Mouse (Mus musculus) MEL (cell line): Measurements from ENCODE around the gene Zfp513. TPM values are rescaled to one million over a fixed set of nuclear protein-coding genes. Genes with fewer than 3 reads are reported as not detected.

ENCODE experiments used
- DNase-seq: peaks from one replicate; pipeline ENCODE4 v3.0.0; 2011; ENCODE audit warnings: low read depth, low spot score
- H3K27ac ChIP-seq: 2 replicates; pipeline ENCODE4 v1.5.1; 2012; ENCODE audit warnings: low read depth, mild to moderate bottlenecking, control low read depth, low read length, moderate library complexity; ENCODE audit not compliant: control insufficient read depth
- H3K27me3 ChIP-seq, 2 experiments: fragments of 150-350 bp in 1 of 2; sonication (generic) in 1 of 2; 2 replicates each; pipeline ENCODE4 v1.6.1; 2012; ENCODE audit warnings: low read length in 2 of 2, mild to moderate bottlenecking in 2 of 2, improper control_type of control experiment in 1 of 2, moderate library complexity in 1 of 2; ENCODE audit not compliant: insufficient read depth in 2 of 2, control insufficient read depth in 1 of 2
- H3K36me3 ChIP-seq, 2 experiments: 2 replicates each; pipeline ENCODE4 v1.6.1; 2012 to 2014; ENCODE audit warnings: low read length in 2 of 2, improper control_type of control experiment in 1 of 2, inconsistent platforms in 1 of 2, mild to moderate bottlenecking in 1 of 2; ENCODE audit not compliant: insufficient read depth in 2 of 2, control insufficient read depth in 1 of 2
- H3K4me1 ChIP-seq, 2 experiments: fragments of 150-350 bp in 1 of 2; sonication (generic) in 1 of 2; 2 replicates each; pipeline ENCODE4 v1.6.1; 2012; ENCODE audit warnings: low read length in 2 of 2, improper control_type of control experiment in 1 of 2, mild to moderate bottlenecking in 1 of 2; ENCODE audit not compliant: insufficient read depth in 2 of 2, control insufficient read depth in 1 of 2
- H3K4me3 ChIP-seq, 2 experiments: fragments of 150-350 bp in 1 of 2; sonication (generic) in 1 of 2; 2 replicates each; pipeline ENCODE4 v1.5.1; 2012; ENCODE audit warnings: low read depth in 2 of 2, low read length in 2 of 2, mild to moderate bottlenecking in 2 of 2, moderate library complexity in 2 of 2, control low read depth in 1 of 2, improper control_type of control experiment in 1 of 2; ENCODE audit not compliant: control insufficient read depth in 1 of 2, insufficient read depth in 1 of 2
- H3K79me2 ChIP-seq: 2 replicates; pipeline ENCODE4 v1.6.1; 2012; ENCODE audit warnings: mild to moderate bottlenecking, low read length, moderate library complexity; ENCODE audit not compliant: control insufficient read depth, poor library complexity, insufficient read depth
- H3K9ac ChIP-seq: 2 replicates; pipeline ENCODE4 v1.6.1; 2012; ENCODE audit warnings: low read depth, mild to moderate bottlenecking, control low read depth, low read length, moderate library complexity; ENCODE audit not compliant: control insufficient read depth, poor library complexity, severe bottlenecking
- H3K9me3 ChIP-seq: fragments of 150-350 bp; sonication (generic); replicated peaks from 2 replicates; pipeline ENCODE4 v1.6.1; 2012; ENCODE audit warnings: mild to moderate bottlenecking, low read length, improper control_type of control experiment, moderate library complexity; ENCODE audit not compliant: insufficient read depth
- MAZ ChIP-seq: IDR thresholded peaks from 2 replicates; pipeline ENCODE4 v1.6.1; 2012; ENCODE audit warnings: low read depth, mild to moderate bottlenecking, inconsistent platforms, low read length, improper control_type of control experiment
- MYC ChIP-seq: IDR thresholded peaks from 2 replicates; pipeline ENCODE4 v1.6.1; 2011; ENCODE audit warnings: low read depth, mild to moderate bottlenecking, low read length, improper control_type of control experiment, moderate library complexity
- NELFE ChIP-seq: IDR thresholded peaks from 2 replicates; pipeline ENCODE4 v1.6.1; 2011; ENCODE audit warnings: low read depth, low read length, improper control_type of control experiment
- RAD21 ChIP-seq: IDR thresholded peaks from 2 replicates; pipeline ENCODE4 v1.6.1; 2011; ENCODE audit warnings: mild to moderate bottlenecking, low read depth, low read length, improper control_type of control experiment
- polyA plus RNA-seq, 2 experiments: library from polyadenylated mRNA; stranded (reverse) in 1 of 2; unstranded in 1 of 2; fragments of >175 nt in 1 of 2; fragments of >200 nt in 1 of 2; gene quantifications; 2 replicates each; pipeline versions ENCODE4 v1.2.1 to v1.2.4; 2012; ENCODE audit warnings: low replicate concordance in 2 of 2, low read depth in 1 of 2; ENCODE audit not compliant: insufficient read length in 2 of 2, insufficient read depth in 1 of 2, missing spikeins in 1 of 2
- total RNA-seq: library from RNA; depleted of rRNA; stranded (reverse); fragments of 300-350 nt; gene quantifications from 2 replicates; pipeline ENCODE4 v1.2.3, GENCODE M21; 2012; rRNA removed

The Zfp513 gene
- total and polyA plus RNA-seq, 3 experiments: 7.0 to 15.2 TPM; not detected in 1

DNA sequence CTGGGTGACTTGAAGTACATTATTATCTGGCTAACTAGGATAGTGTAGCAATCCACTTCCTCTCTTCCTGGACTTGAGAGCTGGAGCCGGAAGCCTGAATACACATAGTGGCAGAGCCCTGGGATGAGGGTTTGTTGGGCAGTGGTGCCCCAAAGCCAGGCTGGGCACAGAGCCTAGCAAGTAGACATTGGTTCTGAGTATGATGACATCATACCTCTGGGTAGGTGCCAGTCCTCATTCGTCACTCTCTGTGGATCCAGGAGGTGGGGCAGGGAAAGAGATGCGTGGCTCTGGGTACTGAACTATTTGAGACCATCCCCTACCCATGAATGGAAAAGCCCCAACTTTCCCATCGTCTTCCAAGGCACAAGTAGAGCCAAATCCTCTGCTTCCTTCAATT lies 52.3 kb downstream of the Zfp513 start:
- no peak for DNase-seq
- H3K9me3 ChIP-seq: no peaks in the 10 kb centered on the region
- H3K4me1 ChIP-seq: no peaks in the 10 kb centered on the region; a peak in 1 of 4 replicates
- H3K9ac ChIP-seq: no peak overlapping the region
- H3K79me2 ChIP-seq: no peaks in the 10 kb centered on the region; the same call in 1 of the 2 replicates
- H3K27me3 ChIP-seq: no peaks in the 10 kb centered on the region
- H3K27ac ChIP-seq: no peak overlapping the region
- no peak for TF ChIP-seq MYC
- no peak for TF ChIP-seq RAD21
- no peak for TF ChIP-seq NELFE
- no peak for TF ChIP-seq MAZ
- H3K36me3 ChIP-seq: no peaks in the 10 kb centered on the region
- H3K4me3 ChIP-seq: no peak overlapping the region

Other genes starting within 250 kb of the Zfp513 start
- 141 and 143 TPM in 2 replicates for gene Preb, start 241.9 kb downstream of the Zfp513 start, total RNA-seq
- 100 to 1,000 TPM in 1 of 2 experiments, not detected in 1; 247 TPM for gene Preb, start 241.9 kb downstream of the Zfp513 start, polyA plus RNA-seq
- gene Tcf23, start 233.6 kb downstream of the Zfp513 start, total RNA-seq: 0.03 and 0.08 TPM in 2 replicates
- gene Tcf23, start 233.6 kb downstream of the Zfp513 start, polyA plus RNA-seq: under 1 TPM in 1 of 2 experiments, not detected in 1; 0.07 TPM
- 31.7 and 37.2 TPM in 2 replicates for gene Atraid, start 154.0 kb downstream of the Zfp513 start, total RNA-seq
- 10 to 100 TPM in 1 of 2 experiments, not detected in 1; 58.0 TPM for gene Atraid, start 154.0 kb downstream of the Zfp513 start, polyA plus RNA-seq
- gene Slc5a6, start 153.4 kb downstream of the Zfp513 start, total RNA-seq: 25.6 and 34.5 TPM in 2 replicates
- gene Slc5a6, start 153.4 kb downstream of the Zfp513 start, polyA plus RNA-seq: 10 to 100 TPM in 1 of 2 experiments, not detected in 1; 41.7 TPM
- gene Cad, start 147.5 kb downstream of the Zfp513 start, total RNA-seq: 213 and 228 TPM in 2 replicates
- 100 to 1,000 TPM; 254 to 383 TPM for gene Cad, start 147.5 kb downstream of the Zfp513 start, polyA plus RNA-seq
- gene Dnajc5g, start 96.0 kb downstream of the Zfp513 start, total RNA-seq: not detected in 2 replicates
- gene Dnajc5g, start 96.0 kb downstream of the Zfp513 start, polyA plus RNA-seq: not detected
- not detected in 2 replicates for gene Slc30a3, start 94.1 kb downstream of the Zfp513 start, total RNA-seq
- gene Slc30a3, start 94.1 kb downstream of the Zfp513 start, polyA plus RNA-seq: not detected
- gene Trim54, start 85.6 kb downstream of the Zfp513 start, total RNA-seq: not detected in 2 replicates
- gene Trim54, start 85.6 kb downstream of the Zfp513 start, polyA plus RNA-seq: not detected
- gene Ucn, start 63.5 kb downstream of the Zfp513 start, total RNA-seq: not detected in 2 replicates
- not detected for gene Ucn, start 63.5 kb downstream of the Zfp513 start, polyA plus RNA-seq
- 25.4 and 25.8 TPM in 2 replicates for gene Mpv17, start 48.1 kb downstream of the Zfp513 start, total RNA-seq
- gene Mpv17, start 48.1 kb downstream of the Zfp513 start, polyA plus RNA-seq: 10 to 100 TPM in 1 of 2 experiments, not detected in 1; 49.9 TPM
- gene Gm29609, start 22.4 kb downstream of the Zfp513 start, total RNA-seq: 5.0 and 5.8 TPM in 2 replicates
- 1 to 10 TPM in 1 of 2 experiments, not detected in 1; 6.4 TPM for gene Gm29609, start 22.4 kb downstream of the Zfp513 start, polyA plus RNA-seq
- gene Gtf3c2, start 22.2 kb downstream of the Zfp513 start, total RNA-seq: 46.7 and 50.9 TPM in 2 replicates
- 100 to 1,000 TPM in 1 of 2 experiments, not detected in 1; 129 TPM for gene Gtf3c2, start 22.2 kb downstream of the Zfp513 start, polyA plus RNA-seq
- 67.3 and 85.1 TPM in 2 replicates for gene Snx17, start 9.1 kb downstream of the Zfp513 start, total RNA-seq
- 10 to 100 TPM in 1 of 2 experiments, not detected in 1; 85.6 TPM for gene Snx17, start 9.1 kb downstream of the Zfp513 start, polyA plus RNA-seq
- 126 and 151 TPM in 2 replicates for gene Eif2b4, start 8.9 kb downstream of the Zfp513 start, total RNA-seq
- gene Eif2b4, start 8.9 kb downstream of the Zfp513 start, polyA plus RNA-seq: 100 to 1,000 TPM in 1 of 2 experiments, not detected in 1; 282 TPM
- 374 and 408 TPM in 2 replicates for gene Ppm1g, start 18.4 kb upstream of the Zfp513 start, total RNA-seq
- gene Ppm1g, start 18.4 kb upstream of the Zfp513 start, polyA plus RNA-seq: 100 to 1,000 TPM; 169 to 639 TPM
- 40.5 and 42.0 TPM in 2 replicates for gene Nrbp1, start 38.6 kb upstream of the Zfp513 start, total RNA-seq
- gene Nrbp1, start 38.6 kb upstream of the Zfp513 start, polyA plus RNA-seq: 10 to 100 TPM in 1 of 2 experiments, not detected in 1; 55.2 TPM
- not detected in 2 replicates for gene Gm9970, start 38.9 kb upstream of the Zfp513 start, total RNA-seq
- gene Gm9970, start 38.9 kb upstream of the Zfp513 start, polyA plus RNA-seq: under 1 TPM in 1 of 2 experiments, not detected in 1; 0.24 TPM
- gene Krtcap3, start 49.4 kb upstream of the Zfp513 start, total RNA-seq: 1.2 and 1.3 TPM in 2 replicates
- 1 to 10 TPM in 1 of 2 experiments, not detected in 1; 3.3 TPM for gene Krtcap3, start 49.4 kb upstream of the Zfp513 start, polyA plus RNA-seq
- gene Ift172, start 88.8 kb upstream of the Zfp513 start, total RNA-seq: 13.5 and 15.3 TPM in 2 replicates
- 10 to 100 TPM in 1 of 2 experiments, not detected in 1; 21.8 TPM for gene Ift172, start 88.8 kb upstream of the Zfp513 start, polyA plus RNA-seq
- gene Fndc4, start 93.8 kb upstream of the Zfp513 start, total RNA-seq: not detected in 2 replicates
- gene Fndc4, start 93.8 kb upstream of the Zfp513 start, polyA plus RNA-seq: under 1 TPM in 1 of 2 experiments, not detected in 1; 0.32 TPM
- 0.04 TPM in 1 of 2 replicates, not detected in the other for gene Gckr, start 95.1 kb upstream of the Zfp513 start, total RNA-seq
- gene Gckr, start 95.1 kb upstream of the Zfp513 start, polyA plus RNA-seq: under 1 TPM in 1 of 2 experiments, not detected in 1; 0.19 TPM